Mouse (Mus musculus): ENCODE results near the gene B4galnt1.

Gene B4galnt1

DNA sequence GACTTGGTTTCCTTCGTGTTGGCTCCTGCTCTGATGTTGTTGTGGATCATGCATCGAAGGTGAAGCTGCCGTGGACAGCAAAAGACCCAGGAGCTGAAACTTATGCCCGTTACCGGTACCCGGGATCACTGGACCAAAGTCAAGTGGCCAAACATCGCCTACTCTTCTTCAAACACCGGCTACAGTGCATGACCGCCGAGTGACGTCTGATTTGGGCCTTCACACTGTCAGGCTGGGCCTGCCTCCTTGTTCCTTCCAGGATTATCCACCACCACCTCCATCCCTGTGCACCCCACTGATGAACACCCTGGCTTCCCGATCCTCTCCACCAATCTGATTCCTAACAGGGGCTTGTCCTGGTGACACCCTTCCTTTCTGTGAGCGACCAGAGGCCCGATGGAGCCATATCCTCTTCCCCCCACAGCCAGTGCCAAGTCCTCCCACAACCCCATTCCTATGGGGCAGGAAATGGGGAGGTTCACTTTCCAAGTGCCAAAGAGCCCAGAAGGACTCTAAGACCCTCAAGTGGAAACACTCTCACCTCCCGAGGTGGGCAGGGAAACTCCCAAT lies 6.7 kb downstream of the B4galnt1 start:
- DNase-seq = no peak

DNA sequence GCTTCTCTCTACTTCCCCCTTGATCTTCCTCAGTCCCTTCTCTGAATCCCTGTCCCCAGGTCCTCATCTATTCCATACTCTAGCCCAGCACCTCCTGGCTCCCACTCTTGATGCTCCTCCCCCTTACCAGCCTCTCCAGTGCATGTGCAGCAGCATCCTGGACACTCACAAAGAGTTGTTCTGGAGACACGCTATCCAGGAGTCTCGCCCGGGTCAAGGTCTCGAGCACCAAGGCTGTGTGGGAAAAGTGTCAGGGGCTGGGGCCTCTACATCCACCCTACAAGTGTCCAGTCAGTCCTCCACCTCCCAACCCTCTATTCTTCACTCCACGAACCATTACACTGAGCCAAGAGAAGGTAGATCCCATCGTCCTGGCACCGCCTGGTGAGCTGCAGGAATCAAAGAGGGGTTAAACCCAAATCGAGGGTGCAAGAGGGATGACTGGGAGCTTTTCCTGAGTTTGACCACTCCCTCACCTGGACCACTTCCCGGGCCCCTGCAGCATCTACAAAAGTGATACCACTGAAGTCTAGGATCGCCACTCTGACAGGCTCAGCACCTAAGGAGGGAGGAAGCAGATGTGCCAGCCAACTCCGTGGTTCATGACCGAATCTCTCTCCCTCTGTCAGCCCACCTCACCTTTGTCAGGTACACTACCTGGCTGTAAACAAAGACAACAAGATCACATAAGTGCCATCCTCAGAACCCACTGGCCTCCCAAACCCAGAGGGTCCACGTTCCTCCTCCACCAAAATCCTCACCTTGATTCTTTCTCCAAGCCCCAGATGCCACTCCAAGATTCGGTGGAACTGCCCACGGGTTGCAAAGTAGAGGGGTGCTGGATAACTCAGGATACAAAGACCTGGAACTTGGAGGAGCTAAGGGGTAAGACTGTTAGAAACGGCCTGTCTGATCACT lies 8.4 kb downstream of the B4galnt1 start:
- no peak for DNase-seq

DNA sequence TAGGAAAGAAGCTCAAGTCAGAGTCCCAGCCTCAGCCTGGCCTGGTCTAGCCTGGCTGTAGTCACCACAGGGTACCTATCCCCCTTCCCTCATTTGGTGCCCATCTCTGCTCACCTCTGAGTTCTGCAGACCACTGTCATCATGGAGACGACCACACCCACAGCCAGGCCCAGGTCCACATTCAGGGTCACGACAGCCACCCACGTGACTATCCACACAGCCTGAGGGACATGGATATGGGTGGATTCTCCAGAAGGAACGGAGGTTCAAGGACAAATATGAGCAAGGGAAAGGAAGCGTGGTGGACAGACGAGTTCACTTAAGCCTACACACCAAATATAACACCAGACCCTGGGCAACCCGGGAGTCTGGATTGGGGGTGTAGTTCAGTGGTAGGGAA lies 9.1 kb downstream of the B4galnt1 start:
- DNase-seq = no peak

DNA sequence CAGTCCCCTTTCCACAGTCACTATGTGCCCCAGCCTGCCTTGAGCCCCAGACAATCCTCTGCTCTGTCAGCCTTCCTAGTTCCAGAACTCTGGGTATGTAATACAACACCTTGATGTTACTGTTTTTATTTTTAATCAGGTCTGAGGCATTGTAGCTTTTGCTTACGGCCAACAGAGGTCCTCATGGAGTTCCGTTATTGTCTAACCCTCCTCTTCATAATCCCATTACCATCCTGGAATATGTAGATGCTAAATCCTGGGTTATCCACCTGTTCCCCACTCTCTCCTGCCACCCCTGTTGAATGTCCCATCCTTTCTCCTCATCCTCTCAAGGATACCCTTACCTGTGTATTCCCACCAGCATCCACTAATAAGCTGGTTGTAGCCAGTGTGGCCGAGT lies 11.2 kb downstream of the B4galnt1 start:
- DNase-seq = no peak

DNA sequence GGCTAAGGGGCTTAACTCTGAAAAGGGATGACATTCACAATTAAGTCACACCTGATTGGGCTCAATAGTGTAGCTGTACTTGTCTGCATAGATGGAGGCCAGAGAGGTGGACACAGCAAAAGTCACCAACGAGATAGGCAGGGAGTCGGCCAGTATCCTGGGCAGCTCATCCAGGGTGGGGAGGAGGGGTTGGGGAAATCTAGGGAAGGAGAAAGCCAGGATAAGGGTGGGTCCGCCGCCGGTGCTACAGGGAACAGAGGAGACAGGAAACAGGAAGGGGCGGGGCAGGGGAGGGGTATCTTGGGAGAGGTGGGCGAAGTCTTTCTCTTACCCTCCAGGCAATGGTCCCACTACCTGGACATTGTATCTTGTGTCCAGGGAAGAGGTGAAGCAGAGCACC lies 11.7 kb downstream of the B4galnt1 start:
- no peak for DNase-seq

DNA sequence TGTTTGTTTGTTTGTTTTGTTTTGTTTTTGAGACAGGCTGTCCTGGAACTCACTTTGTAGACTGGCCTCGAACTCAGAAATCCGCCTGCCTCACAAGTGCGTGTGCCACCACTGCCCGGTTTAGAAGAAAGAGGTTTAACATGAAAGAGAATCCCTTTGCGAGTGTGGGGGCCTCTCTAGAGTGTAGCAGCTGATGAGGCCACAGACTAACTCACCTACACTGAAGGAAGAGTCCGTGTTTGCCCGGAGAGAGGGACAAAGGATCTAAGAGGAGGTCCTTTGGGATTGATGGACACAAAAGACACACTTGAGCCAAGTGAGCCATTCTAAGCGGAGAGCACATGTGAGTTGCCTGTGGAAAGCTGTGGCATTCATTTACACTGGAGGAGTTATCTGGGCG lies 12.2 kb downstream of the B4galnt1 start:
- no peak for DNase-seq

DNA sequence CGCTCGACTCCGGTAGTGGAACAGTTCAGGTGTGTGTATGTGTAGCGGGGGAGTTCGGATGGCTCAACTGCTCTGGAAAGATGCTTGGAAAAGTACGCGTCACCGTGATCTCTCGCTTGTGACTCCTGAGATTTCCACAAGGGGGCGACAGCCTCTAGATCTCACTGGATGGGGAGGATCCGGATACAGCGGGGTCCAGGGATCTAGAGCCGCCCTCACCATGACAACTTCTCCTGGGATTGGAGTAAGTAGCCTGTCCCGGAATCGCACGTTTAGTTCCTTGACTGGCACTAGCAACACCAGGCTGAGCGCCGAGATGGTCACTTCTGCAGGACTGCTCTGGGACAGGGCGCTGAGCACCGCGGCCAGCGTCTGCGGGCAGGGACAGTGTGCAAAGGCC lies 12.7 kb downstream of the B4galnt1 start:
- peak; percentile 61 to 76 for DNase-seq

DNA sequence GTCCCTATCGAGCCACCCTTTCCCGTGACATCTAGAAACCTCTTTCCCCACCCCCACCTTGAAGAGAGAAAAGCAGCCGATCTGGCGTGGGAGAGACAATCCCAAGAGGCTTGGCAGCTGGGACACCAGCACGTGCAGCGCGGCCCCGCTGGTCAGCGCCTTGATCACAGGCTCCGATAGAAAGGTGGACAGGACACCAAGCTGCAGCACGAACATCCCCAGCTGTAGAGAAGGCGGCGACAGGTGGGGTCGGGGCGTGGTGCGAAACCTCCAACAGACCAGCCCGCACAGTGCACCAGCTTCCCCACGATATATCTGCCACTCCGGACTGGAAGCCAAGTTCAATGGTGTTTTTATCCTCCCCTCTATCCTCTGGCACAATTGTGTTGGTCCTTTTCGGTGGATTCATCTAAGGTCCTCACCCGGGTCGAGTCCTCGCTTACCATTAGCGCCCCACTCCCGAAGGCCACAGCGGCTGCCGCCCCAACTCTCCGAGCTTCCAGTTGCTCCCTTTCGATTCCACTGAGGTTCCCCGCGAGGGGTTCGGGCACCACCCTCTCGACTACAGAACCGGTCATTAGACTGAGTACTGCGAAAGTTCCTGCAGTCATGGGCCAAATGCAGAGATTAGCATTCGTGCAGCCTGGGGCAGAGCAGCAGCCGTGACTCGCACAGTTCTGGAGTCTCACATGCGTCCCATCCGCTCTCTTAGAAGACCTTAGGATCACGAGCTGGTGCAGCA lies 13.4 kb downstream of the B4galnt1 start:
- no peak for DNase-seq

DNA sequence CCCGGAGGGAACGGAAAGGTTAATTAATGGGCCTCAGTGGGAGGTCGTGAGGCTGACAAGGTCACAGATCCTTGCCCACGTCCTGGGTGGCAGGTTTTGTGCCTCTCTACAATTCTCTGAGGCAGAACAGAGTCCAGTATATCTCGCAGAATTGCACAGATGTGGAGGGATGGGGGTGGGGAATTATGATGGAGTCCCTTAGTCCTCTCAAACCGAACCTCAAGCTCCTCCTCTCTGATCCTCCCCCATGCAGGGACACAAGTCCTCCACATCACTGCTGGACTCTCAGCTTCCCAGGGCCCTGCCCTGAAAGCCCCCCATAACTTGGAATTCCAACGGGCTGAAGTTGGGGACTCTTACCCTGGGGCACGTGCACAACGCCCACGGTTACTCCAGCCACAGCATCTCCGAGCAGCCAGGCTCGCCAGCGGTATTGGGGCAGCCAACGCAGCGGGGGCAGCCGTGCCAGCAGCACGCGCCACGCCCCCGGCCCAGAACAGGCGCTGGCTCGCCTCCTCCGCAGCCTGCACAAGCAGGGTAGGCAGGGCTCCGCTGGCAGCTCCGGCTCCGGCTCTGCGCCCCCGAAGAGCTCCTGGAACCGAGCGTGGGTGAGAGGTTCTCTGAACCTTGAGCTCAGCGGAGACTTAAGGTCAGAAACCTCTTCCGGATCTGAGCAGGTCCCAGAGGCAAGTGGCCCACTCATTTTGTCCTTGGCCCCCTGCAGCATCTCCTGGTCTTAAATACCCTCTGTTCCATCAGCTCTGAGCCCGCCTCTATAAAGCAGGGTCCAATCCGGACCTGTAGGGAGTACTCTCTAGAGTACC lies 15.1 kb downstream of the B4galnt1 start, which contains the start of gene Slc26a10:
Gene Slc26a10, minus strand, starts transcription at position 775 of the 824 bp plus-strand sequence.
- no peak for DNase-seq

DNA sequence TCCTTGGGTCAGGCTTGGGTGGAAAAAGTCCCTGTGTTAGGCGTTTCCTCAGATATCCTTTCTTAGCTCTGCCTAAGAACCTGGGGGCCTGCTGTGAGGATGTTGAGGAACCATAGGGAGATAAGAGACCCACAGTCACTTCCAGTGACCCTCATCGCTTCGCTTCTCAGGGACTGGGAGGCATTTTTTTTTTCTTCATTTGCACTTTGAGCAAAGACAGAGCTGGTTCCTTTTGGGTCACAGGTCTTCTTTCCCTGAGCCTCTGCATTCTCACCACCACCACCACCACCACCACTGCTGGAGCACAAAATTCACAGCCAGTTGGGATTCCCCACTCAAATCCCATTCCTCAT lies 15.6 kb downstream of the B4galnt1 start:
- DNase-seq = no peak

DNA sequence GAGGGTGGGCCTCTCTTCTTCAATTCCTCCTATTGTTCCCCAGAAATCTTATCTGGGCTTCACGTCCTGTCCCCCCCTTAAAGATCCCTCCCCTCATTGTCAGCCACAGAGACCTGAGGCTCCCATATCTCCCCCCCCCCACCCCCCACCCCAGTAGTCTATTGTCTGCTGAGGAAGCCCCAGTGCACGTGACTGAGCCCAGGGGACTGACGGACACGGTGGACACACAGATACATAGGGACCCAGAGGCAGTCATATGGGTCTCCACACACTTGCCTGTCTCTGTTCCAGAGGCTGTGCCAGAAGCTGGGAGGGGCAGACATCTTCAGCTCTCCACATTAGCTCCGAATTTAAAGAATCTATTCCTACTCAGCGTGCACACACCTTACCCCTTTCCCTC lies 16.5 kb downstream of the B4galnt1 start:
- no peak for DNase-seq

DNA sequence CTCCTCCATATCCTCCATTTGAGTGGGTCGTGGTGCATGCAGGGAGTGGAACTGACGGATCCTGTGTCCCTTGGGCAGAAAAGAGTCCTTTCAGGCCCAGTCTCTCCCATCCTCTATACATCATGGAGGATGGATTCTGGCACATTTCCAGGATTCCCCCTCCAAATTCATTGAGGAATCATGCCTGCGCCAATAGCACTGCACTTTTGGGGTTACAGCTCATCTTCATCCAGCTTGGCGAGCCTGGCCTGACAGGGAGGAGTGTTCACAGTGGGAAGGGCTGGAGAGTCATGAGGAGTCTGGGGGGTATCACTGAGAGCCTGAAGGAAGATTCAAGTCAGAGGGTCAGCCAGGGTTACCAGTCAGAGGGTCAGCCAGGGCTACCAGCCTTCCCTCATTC lies 17.6 kb downstream of the B4galnt1 start:
- no peak for DNase-seq

DNA sequence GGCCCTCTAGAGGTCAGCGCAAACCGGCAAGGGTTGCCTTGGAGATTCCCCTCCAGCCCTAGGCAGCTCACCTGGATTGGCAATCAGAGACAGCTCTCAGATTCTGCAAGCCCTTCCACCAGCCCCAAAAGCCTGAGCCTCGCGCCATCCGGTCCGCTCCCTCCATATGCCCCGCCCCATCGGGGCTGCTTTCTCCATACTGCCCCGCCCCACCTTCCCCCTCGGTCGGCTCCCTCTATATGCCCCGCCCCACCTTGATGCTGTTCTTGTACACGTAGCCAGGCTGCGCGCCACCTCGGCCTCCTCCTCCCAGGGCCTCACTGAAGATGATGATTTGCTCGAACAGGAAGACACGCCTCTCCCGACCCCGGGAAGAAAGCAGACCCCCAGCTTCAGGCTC lies 18.7 kb downstream of the B4galnt1 start:
- no peak for DNase-seq

DNA sequence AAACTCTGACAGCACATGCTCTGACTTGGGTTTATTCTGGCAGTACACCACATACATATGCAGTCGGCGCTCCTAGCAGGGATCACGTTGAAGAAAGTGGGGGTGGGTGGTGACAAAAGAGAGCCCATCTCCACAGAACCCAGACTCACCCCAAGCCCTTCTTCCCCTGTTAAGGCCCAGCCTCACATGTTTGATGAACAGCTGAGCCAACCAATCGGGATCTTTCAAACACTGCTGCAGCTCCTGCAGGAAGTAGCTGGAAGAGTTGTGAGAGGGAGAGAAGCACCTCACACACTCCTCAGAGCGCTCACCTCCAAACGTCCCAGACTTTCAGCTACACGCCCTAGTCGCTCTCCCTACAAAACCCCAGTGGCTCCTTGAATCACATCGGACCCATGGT lies 20.1 kb downstream of the B4galnt1 start:
- no peak for DNase-seq

DNA sequence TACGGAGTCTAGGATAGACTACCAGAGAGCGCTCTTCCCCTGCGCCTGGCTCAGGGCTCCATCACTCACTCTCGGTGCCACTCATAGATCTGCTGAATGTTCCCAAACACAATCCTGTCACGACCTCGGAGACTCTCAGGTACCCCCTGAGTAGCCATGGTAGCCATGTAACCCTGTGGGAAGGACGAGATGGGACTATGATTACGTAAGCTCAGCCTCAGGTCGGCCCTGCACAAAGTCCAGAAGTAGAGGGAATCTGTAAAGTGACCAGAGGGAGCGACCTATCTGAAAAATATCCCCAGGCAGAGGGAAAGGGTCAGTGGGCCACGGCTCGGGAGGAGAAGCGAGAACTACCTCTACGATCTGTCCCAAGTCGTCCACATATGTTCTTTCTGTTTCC lies 20.5 kb downstream of the B4galnt1 start:
- no peak for DNase-seq

DNA sequence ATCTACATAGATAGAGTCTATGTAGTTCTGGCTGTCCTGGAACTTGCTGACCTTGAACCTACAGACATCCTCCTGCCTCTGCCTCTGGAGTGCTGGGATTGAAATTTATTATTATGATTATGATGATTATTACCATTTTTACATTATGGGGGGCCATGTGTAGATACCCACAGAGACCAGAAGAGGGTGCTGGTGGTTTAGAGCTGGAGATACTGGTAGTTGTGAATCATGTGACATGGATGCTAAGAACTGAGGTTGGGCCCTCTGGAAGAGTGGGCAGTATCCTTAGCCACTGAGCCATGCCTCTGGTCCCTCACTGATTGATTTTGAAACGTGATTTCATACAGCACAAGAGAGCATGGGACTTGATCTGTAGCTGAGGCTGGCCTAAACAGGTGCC lies 21.4 kb downstream of the B4galnt1 start:
- DNase-seq = no peak

DNA sequence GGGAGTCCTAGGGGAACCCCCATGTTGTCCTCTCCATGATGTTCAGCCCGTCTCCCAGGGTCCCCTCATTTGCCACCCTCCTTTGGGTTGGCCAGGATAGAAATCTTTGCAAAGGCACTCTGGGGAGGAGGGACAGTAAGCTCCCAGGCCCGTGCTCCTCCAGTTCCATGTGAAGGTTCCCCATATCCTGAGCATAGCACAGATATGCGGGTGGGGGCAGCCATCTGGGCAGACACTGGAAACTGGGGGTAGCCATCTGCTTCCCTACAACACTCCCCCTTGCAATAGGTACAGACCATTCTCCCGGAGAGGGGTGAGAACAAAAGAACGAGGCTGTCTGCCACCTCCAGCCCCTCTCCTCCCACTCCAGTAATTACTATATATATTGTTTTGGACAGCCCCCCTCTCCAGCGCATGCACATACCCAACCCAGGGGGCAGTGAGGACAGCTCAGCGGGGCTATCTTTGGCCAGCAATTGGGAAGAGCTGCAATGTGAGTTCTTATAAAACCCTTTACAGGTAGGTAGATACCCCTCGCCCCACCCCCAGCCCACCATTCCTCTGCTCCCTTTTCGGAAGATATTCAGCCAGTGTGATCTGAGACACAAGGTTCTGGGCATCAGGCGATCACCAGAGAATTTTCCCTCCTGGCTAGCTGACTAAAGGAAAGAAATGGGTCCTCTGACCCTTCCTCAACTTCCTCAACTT lies 22.5 kb downstream of the B4galnt1 start:
- DNase-seq = no peak

DNA sequence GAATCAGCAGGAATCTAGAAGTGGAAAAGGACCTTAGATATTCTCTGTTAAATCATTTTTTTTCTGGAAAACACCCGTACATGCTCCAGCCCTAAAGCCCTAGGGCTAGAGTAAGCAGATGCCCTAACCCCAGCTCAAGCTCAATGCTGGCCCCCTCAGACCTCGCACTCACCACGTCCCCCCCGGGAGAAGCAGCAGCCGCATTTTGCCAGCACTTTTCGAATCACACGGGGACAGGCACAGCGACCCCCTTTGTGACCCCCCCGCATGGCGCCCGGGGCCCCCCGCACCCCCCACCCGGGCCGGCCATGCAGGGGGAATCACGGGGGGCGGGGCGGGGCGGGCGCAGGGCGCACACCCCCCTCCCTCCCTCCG lies 23.0 kb downstream of the B4galnt1 start:
- DNase-seq = no peak

DNA sequence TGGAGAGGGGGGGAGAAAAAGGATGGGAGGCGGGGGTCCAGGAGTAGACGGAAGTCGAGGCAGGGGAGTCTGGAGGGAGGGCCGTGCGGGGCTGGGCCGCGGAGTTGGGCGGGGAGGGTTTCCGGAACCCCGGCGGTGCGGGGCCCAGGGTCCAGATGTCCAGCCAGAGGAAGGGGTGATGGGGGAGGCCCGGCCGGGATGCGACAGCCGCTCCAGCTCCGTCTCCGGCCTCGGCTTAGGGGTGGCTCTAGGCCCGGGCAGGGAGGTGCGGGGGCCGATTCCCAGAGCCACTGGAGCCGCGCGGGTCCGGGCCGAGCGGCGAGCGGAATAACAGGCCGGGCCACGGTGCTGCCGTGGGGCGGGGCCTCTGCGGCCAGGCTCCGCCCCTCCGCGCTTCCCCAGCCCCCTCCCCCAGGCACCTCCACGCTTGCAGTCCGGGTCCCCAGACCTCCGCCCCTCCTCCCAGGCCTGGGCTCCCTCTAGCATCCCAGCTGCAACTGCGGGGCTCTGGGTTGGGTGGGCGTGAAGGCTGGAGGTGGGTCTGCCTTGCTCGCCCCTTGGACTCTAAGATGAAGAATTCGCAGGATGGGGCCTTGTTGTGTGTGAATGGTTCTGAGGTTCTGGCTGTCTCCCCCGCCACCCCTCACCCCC lies 23.6 kb downstream of the B4galnt1 start:
- DNase-seq = peak; percentile 29 to 39

DNA sequence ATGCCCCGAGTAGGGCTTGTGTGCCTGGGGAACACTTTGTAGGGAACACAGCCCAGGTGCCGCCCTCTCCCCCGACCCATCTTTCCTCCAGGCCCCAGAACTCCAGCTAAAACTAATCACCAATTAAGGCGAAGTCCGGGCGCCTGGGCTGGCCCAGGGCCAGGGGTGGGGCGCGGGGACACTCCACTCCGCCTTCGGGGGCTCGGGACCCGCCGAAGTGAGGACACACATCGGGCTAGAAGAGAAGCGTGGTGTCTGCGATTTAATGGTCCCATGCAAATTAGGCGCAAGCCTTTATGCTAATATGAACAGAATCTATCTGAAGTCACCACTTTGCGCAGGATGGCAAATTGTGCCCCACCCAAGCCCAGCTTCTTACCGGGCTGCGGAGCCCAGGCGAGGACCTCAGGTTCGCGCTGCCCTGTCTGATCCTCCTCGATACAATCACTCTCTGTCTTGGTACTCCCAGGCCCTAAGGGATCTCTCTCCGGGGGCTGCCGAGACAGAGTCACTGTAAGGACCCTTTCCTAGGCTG lies 24.2 kb downstream of the B4galnt1 start:
- no peak for DNase-seq

DNA sequence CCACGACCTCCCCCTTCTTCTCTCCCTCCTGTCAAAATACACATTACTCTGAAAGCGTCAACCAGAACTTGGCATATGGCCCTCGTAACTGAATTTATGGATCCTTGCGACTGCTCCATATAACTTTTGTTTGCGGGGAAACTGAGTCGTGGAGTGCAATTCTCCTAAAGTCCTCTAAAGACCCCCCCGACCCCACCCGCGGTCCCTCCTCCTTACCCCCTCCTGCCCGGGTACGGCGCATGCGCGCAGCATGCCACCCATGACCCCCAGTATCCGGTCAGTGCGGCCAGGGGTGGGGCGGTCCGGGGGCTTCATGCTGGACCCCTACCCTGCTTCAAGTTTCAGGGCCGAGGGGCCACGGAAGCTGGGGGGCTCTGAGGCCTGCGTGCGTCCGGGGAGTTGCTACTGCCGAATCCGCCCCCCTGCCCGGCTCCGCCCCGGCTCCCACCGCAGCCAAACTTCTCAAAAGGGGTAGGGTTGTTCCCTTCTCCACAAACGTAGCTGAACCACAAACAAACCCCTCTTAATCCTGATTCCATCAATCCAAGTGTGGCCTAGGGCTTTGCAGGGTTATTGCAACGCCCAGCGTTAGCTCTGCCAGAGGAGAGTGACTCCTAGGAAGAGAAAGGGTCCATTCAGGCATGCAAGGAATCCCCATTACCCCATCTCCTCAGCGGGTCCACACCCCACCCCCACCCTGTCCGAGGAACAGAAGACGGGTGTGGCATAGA lies 24.8 kb downstream of the B4galnt1 start, which contains the start of gene Arhgef25:
Gene Arhgef25, minus strand, starts transcription at position 433 of the 731 bp plus-strand sequence.
- peak; percentile 43 to 51 for DNase-seq
